Mouse (Mus musculus): Measurements from ENCODE around the gene Gm28269.

Gene Gm28269

DNA sequence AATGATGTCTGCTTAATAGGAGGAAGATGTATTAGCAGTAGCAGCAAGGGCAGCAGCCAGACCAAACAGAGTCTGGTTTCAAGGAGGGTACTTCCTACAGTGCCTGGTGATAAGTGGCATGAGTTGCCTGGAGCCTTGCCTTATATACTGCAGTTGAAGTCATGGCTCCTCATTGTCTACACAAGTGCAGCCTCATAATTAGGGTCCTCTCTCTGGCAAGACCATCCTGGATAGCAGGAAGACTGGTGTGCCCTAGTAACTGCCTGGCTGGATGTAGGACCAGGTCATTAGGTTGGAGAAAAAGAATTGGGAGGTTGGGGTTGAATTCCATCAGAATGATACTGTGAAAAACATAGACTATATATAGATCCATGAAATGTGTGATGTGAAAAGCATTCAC lies at the start of gene Gm28269:
Gm28269 (minus strand) TSS at position 101 of the 400 bp plus-strand sequence.
- DNase-seq (ENCODE audit: low spot score in 2 of 2), result no peak

DNA sequence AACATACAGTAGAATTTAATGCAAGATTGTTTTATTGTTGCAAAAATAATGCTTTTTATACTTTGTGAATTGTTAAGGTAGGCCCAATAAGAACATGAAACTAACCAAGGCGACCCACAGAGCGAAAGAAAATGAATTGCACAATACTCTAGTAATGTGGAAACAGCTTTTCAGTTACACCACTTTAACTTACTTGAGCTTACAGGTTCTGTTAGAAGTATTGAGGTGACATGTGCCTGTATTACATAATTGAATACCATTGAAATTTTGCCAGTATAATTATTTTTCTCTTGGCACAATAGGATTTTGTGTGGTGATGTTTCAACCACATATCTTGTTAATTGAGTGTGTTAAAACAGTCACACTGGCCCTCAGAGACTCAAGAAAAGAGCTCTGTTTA lies 28.0 kb downstream of the Gm28269 start:
- DNase-seq (ENCODE audit: low spot score in 2 of 2), result no peak

DNA sequence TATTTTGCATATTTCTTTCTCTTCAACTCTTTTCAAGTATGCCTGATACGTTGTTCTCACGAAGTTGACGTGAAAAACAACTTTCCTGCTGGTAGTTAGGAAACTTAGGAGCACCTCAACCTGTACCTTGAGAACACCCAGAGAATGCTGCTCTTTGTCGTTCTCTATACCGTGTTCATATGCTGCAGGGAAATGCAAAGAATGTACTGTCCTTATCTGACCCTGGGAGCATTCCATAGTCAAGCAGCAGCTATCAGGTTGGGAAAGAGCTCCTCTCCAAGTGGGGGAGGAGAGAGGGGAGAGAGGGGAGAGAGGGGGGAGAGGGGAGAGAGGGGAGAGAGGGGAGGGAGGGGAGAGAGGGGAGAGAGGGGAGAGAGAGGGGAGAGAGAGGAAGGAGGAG lies 29.6 kb downstream of the Gm28269 start:
- no peak for DNase-seq (ENCODE audit: low spot score in 2 of 2)

DNA sequence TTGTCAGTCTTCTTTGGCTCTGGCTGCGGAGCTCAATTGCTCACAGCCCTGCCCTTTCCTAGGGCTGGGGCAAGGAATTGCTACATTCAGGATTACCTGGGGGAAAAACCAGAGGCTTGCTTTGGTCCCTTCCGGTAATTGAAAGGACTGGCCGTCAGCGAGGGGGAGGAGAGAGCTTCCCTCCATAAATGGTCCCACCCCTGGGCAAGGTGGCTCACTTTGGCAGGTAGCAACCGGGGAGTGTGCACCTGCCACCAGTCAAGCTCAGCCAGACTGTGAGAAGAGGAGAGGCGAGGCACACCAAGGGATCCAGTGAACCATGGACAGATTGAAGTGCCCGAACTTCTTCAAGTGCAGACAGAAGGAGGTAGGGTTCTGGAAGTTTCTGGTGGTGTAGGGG lies 30.1 kb downstream of the Gm28269 start, which contains the start of gene Slc6a14:
Slc6a14 (plus strand) TSS at position 68 of the 400 bp plus-strand sequence.
- no peak for DNase-seq (ENCODE audit: low spot score in 2 of 2)

DNA sequence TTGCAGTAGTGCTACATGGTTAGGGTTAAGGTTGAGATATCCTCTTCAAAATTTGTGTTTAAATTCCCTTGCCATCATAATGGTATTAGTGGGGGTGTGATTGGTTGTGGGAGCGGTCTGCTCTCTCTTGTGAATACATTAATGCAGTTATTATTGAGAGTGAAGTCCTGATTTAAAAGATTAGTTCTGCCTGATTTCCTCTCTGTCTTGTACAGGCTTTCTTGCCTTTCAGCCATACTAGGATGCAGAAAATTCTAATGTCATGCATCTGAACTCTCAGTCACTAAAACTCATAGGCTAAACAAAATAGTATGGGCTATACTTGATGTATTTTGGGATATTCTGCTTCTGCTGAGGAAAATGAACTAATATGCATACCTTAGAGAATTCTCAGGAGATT lies 40.4 kb downstream of the Gm28269 start:
- no peak for DNase-seq (ENCODE audit: low spot score in 2 of 2)

DNA sequence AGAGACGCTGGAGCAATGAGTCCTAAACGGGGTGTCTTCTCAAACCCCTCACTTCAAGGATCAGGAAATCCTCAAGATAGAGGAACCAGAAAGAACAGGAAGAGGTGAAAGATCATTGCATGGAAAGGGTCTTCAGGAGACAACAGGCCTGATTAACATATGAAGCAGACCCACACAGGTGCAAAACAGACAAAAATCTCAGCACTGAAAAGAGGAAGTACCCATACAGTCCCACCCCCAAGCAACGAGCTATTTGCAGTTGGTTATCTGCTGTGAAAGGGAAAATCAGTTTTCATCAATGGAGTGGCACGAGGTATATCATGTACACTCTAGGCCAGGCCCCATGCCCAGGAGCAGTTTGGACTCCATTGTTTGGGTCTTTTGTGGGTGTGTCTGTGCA lies 43.3 kb downstream of the Gm28269 start:
- no peak for DNase-seq (ENCODE audit: low spot score in 2 of 2)

DNA sequence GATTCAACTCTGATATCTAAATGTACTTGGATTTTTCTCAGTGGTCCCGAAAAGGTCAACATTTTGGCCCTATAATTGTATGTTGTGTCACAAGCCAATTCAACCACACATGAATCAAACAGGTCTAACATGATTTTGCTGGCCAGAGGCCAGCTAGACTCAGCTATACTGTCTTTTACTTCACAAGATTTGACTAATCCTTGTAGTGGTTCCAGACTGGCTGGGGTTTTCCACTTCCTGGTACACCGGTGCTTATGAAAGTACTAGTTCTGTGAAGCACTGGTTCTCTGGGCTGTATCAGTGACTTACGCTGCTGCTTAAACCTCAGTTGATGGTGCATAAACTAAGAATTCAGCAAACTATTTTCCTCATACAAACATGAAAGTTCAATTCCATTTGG lies 49.2 kb downstream of the Gm28269 start:
- no peak for DNase-seq (ENCODE audit: low spot score in 2 of 2)

DNA sequence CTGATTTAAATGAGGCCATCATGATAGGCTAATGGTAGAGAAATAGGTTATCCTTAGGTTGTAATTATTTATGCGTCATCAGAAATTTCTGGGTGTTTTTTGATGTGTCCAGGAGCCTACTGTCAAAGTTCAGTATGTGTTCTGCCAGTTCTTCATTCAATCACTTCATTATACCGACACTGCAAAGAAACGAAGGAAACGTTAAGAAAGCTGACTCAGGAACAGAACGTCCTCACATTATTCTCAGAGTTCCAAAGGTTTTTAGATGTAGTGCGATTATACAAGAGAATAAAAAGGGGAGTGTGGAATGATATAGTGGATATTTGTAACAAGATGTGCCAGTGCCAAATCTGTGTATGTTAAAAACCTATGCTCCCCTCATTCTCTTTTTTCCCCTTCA lies 49.7 kb downstream of the Gm28269 start:
- no peak for DNase-seq (ENCODE audit: low spot score in 2 of 2)
